Mouse (Mus musculus) CH12.LX (cell line): Measurements from ENCODE around the gene Aldh2. TPM values are rescaled to one million over a fixed set of nuclear protein-coding genes. Genes with fewer than 3 reads are reported as not detected.

ENCODE experiments used
- DNase-seq: peaks from one replicate; pipeline ENCODE4 v3.0.0-alpha.2; 2013; ENCODE audit errors: extremely low read depth
- H3K27ac ChIP-seq: 2 replicates; pipeline ENCODE4 v1.5.1; 2012; ENCODE audit warnings: low read depth, mild to moderate bottlenecking, control low read depth, moderate library complexity; ENCODE audit not compliant: insufficient read depth
- H3K27me3 ChIP-seq: replicated peaks from 2 replicates; pipeline ENCODE3; 2012; ENCODE audit warnings: inconsistent platforms
- H3K36me3 ChIP-seq, 2 experiments: replicated peaks in 1 of 2; 2 replicates each; pipeline versions ENCODE3 to v1.6.1; 2012; ENCODE audit warnings: inconsistent platforms in 1 of 2, low read length in 1 of 2, mild to moderate bottlenecking in 1 of 2, mixed read lengths in 1 of 2, moderate library complexity in 1 of 2; ENCODE audit not compliant: control insufficient read depth in 1 of 2, insufficient read depth in 1 of 2
- H3K4me1 ChIP-seq, 2 experiments: 2 replicates each; pipeline ENCODE4 v1.6.1; 2012; ENCODE audit warnings: inconsistent platforms in 1 of 2, moderate library complexity in 1 of 2; ENCODE audit not compliant: insufficient read depth in 2 of 2, control insufficient read depth in 1 of 2
- H3K4me2 ChIP-seq: 2 replicates; pipeline ENCODE4 v1.6.1; 2012; ENCODE audit warnings: low read depth, mild to moderate bottlenecking, control low read depth; ENCODE audit not compliant: poor library complexity, insufficient read depth, severe bottlenecking
- H3K4me3 ChIP-seq, 3 experiments: fragments of 150-350 bp in 1 of 3; sonication (generic) in 1 of 3; replicated peaks in 1 of 3; 2 replicates each; pipeline versions ENCODE3 to v1.5.1; 2011 to 2012; ENCODE audit warnings: low read depth in 2 of 3, low read length in 2 of 3, mild to moderate bottlenecking in 2 of 3, moderate library complexity in 2 of 3, control low read depth in 1 of 3, improper control_type of control experiment in 1 of 3, inconsistent platforms in 1 of 3, mixed read lengths in 1 of 3; ENCODE audit not compliant: poor library complexity in 1 of 3
- H3K79me2 ChIP-seq: replicated peaks from 2 replicates; pipeline ENCODE4 v1.6.1; 2012; ENCODE audit warnings: mild to moderate bottlenecking, moderate library complexity; ENCODE audit not compliant: control insufficient read depth, poor library complexity, insufficient read depth, severe bottlenecking; ENCODE audit errors: extremely low read depth
- H3K9ac ChIP-seq: 2 replicates; pipeline ENCODE4 v1.6.1; 2012; ENCODE audit warnings: low read depth, mild to moderate bottlenecking, control low read depth, moderate library complexity; ENCODE audit not compliant: insufficient read depth
- H3K9me3 ChIP-seq: replicated peaks from 2 replicates; pipeline ENCODE3; 2012; ENCODE audit warnings: low read length, inconsistent platforms, mixed read lengths
- CHD1 ChIP-seq: IDR thresholded peaks from 2 replicates; pipeline ENCODE4 v1.6.1; 2012; ENCODE audit warnings: low read depth, low read length, improper control_type of control experiment, inconsistent platforms
- CHD2 ChIP-seq: IDR thresholded peaks from 2 replicates; pipeline ENCODE4 v1.6.1; 2011; ENCODE audit warnings: low read length, improper control_type of control experiment
- E2F4 ChIP-seq: IDR thresholded peaks from 2 replicates; pipeline ENCODE4 v1.6.1; 2011; ENCODE audit warnings: low read depth, low read length, improper control_type of control experiment; ENCODE audit not compliant: insufficient replicate concordance
- ELF1 ChIP-seq: IDR thresholded peaks from 2 replicates; pipeline ENCODE4 v1.6.1; 2014; ENCODE audit warnings: low read depth, mild to moderate bottlenecking, inconsistent platforms, low read length, improper control_type of control experiment
- EP300 ChIP-seq: IDR thresholded peaks from 2 replicates; pipeline ENCODE4 v1.6.1; 2011; ENCODE audit warnings: low read length, improper control_type of control experiment
- GABPA ChIP-seq: IDR thresholded peaks from 2 replicates; pipeline ENCODE4 v1.6.1; 2012; ENCODE audit warnings: low read depth, low read length, improper control_type of control experiment, inconsistent platforms; ENCODE audit not compliant: insufficient replicate concordance
- HCFC1 ChIP-seq: IDR thresholded peaks from 2 replicates; pipeline ENCODE4 v1.6.1; 2012; ENCODE audit warnings: low read depth, mild to moderate bottlenecking, inconsistent platforms, low read length, improper control_type of control experiment
- IRF4 ChIP-seq: IDR thresholded peaks from 2 replicates; pipeline ENCODE4 v1.6.1; 2014; ENCODE audit warnings: low read depth, mild to moderate bottlenecking, inconsistent platforms, low read length, improper control_type of control experiment
- JUN ChIP-seq: IDR thresholded peaks from 2 replicates; pipeline ENCODE4 v1.6.1; 2011; ENCODE audit warnings: low read depth, mild to moderate bottlenecking, low read length, improper control_type of control experiment, moderate library complexity; ENCODE audit not compliant: insufficient read depth
- JUND ChIP-seq: conservative IDR thresholded peaks from 2 replicates; pipeline ENCODE4 v1.6.1; 2011; ENCODE audit warnings: low read depth, low read length, improper control_type of control experiment
- KAT2A ChIP-seq: IDR thresholded peaks from 2 replicates; pipeline ENCODE4 v1.6.1; 2012; ENCODE audit warnings: low read length, improper control_type of control experiment, inconsistent platforms; ENCODE audit not compliant: insufficient replicate concordance
- MAFK ChIP-seq: IDR thresholded peaks from 2 replicates; pipeline ENCODE4 v1.6.1; 2011; ENCODE audit warnings: low read length, improper control_type of control experiment; ENCODE audit not compliant: insufficient replicate concordance
- MAX ChIP-seq: IDR thresholded peaks from 2 replicates; pipeline ENCODE4 v1.6.1; 2011; ENCODE audit warnings: low read length, improper control_type of control experiment
- MAZ ChIP-seq: IDR thresholded peaks from 2 replicates; pipeline ENCODE4 v1.6.1; 2012; ENCODE audit warnings: low read depth, mild to moderate bottlenecking, inconsistent platforms, low read length, improper control_type of control experiment, moderate library complexity
- MEF2A ChIP-seq: IDR thresholded peaks from 2 replicates; pipeline ENCODE4 v1.6.1; 2014; ENCODE audit warnings: low read depth, mild to moderate bottlenecking, inconsistent platforms, low read length, improper control_type of control experiment, borderline replicate concordance
- MYC ChIP-seq: IDR thresholded peaks from 2 replicates; pipeline ENCODE4 v1.6.1; 2011; ENCODE audit warnings: low read depth, mild to moderate bottlenecking, improper control_type of control experiment, low read length
- NRF1 ChIP-seq: IDR thresholded peaks from 2 replicates; pipeline ENCODE4 v1.6.1; 2014; ENCODE audit warnings: low read depth, mild to moderate bottlenecking, inconsistent platforms, low read length, improper control_type of control experiment, moderate library complexity
- POLR2AphosphoS2 ChIP-seq: IDR thresholded peaks from 2 replicates; pipeline ENCODE4 v1.6.1; 2011; ENCODE audit warnings: low read depth, low read length, improper control_type of control experiment
- SIN3A ChIP-seq: IDR thresholded peaks from 2 replicates; pipeline ENCODE4 v1.6.1; 2012; ENCODE audit warnings: low read length, improper control_type of control experiment, inconsistent platforms
- SMC3 ChIP-seq: IDR thresholded peaks from 2 replicates; pipeline ENCODE4 v1.6.1; 2011; ENCODE audit warnings: low read depth, low read length, improper control_type of control experiment
- TBP ChIP-seq: conservative IDR thresholded peaks from 2 replicates; pipeline ENCODE4 v1.6.1; 2011; ENCODE audit warnings: low read depth, low read length, improper control_type of control experiment
- TCF12 ChIP-seq: IDR thresholded peaks from 2 replicates; pipeline ENCODE4 v1.6.1; 2014; ENCODE audit warnings: low read depth, mild to moderate bottlenecking, inconsistent platforms, low read length, improper control_type of control experiment
- UBTF ChIP-seq: IDR thresholded peaks from 2 replicates; pipeline ENCODE4 v1.6.1; 2012; ENCODE audit warnings: low read depth, mild to moderate bottlenecking, inconsistent platforms, low read length, improper control_type of control experiment, moderate library complexity
- USF1 ChIP-seq: IDR thresholded peaks from 2 replicates; pipeline ENCODE4 v1.6.1; 2014; ENCODE audit warnings: low read depth, mild to moderate bottlenecking, inconsistent platforms, low read length, improper control_type of control experiment
- USF2 ChIP-seq: conservative IDR thresholded peaks from 2 replicates; pipeline ENCODE4 v1.6.1; 2011; ENCODE audit warnings: low read depth, low read length, improper control_type of control experiment
- ZMIZ1 ChIP-seq: IDR thresholded peaks from 2 replicates; pipeline ENCODE4 v1.6.1; 2012; ENCODE audit warnings: low read depth, mild to moderate bottlenecking, inconsistent platforms, low read length, improper control_type of control experiment
- ZNF384 ChIP-seq: IDR thresholded peaks from 2 replicates; pipeline ENCODE4 v1.6.1; 2012; ENCODE audit warnings: low read depth, low read length, improper control_type of control experiment, inconsistent platforms
- dilution Hi-C: fragments of 300-500 bp; cut with MboI; formaldehyde crosslinking; loops from 2 replicates; pipeline ENCODE4 v1.14.3; 2020; ENCODE audit warnings: low sequenced_read_pairs; ENCODE audit not compliant: extremely low pct_unique_long_range_greater_than_20kb, extremely low pct_ligation_motif_present
- in situ Hi-C: fragments of 300-500 bp; cut with MboI; formaldehyde crosslinking; loops from 3 replicates; pipeline ENCODE4 v1.14.3; 2019; ENCODE audit warnings: low sequenced_read_pairs, low pct_ligation_motif_present, low pct_unique_long_range_greater_than_20kb, mixed read lengths
- polyA plus RNA-seq: library from polyadenylated mRNA; unstranded; fragments of >175 nt; gene quantifications from 2 replicates; pipeline ENCODE4 v1.2.1, GENCODE M21; 2012; ENCODE audit warnings: low read depth; ENCODE audit not compliant: insufficient read length
- total RNA-seq, 2 experiments: library from RNA; depleted of rRNA; stranded (reverse); fragments of 300-350 nt in 1 of 2; fragments of >200 nt in 1 of 2; gene quantifications; 2 replicates each; pipeline ENCODE4 v1.2.3; 2012 to 2014

The Aldh2 gene
- total and polyA plus RNA-seq, 3 experiments = 58.9 to 139 (median 73.9) TPM

GRCm38 (mm10) chr5:121570787-121571186 is 22.8 kb downstream of the Aldh2 start:
- no peak overlapping the region for H3K4me3 ChIP-seq
- in situ Hi-C loops (no loop called here), dilution Hi-C loops (no loop called here)
- no peak overlapping the region for H3K27ac ChIP-seq
- H3K79me2 ChIP-seq = no peaks in the 10 kb centered on the region
- H3K9ac ChIP-seq = no peak overlapping the region
- no peak for DNase-seq
- H3K4me2 ChIP-seq = no peak overlapping the region
- H3K27me3 ChIP-seq = no peaks in the 10 kb centered on the region
- H3K9me3 ChIP-seq = no peaks in the 10 kb centered on the region
- TF ChIP-seq JUN (no peak), TCF12 (no peak), MEF2A (no peak), CHD1 (no peak), MAZ (no peak), MAX (no peak), SMC3 (no peak), POLR2AphosphoS2 (no peak), ZNF384 (no peak), E2F4 (no peak), TBP (no peak), USF1 (no peak), SIN3A (no peak)
- peaks cover 0 to 6% of the 10 kb centered on the region in 2 experiments; a peak in 2 of 4 replicates for H3K4me1 ChIP-seq
- H3K36me3 ChIP-seq = peaks cover 17 to 90% of the 10 kb centered on the region in 2 experiments

GRCm38 (mm10) chr5:121569881-121570420 is 23.7 kb downstream of the Aldh2 start:
- in situ Hi-C loops = loop anchor here (5.0 kb wide), 1 partner anchor 37 kb away; no protein-coding TSS in a partner anchor

More at GRCm38 (mm10) chr5:121569881-121570420, 23.7 kb downstream of the Aldh2 start:
- H3K4me2 ChIP-seq = no peak overlapping the region
- no peaks in the 10 kb centered on the region for H3K79me2 ChIP-seq
- no peaks in the 10 kb centered on the region for H3K9me3 ChIP-seq
- no peak overlapping the region for H3K4me3 ChIP-seq
- dilution Hi-C loops = no loop called here
- H3K4me1 ChIP-seq = peaks cover 0 to 9% of the 10 kb centered on the region in 2 experiments; a peak in 2 of 4 replicates
- H3K27me3 ChIP-seq = no peaks in the 10 kb centered on the region
- no peak for TF ChIP-seq MAFK
- no peak for TF ChIP-seq MAZ
- TF ChIP-seq KAT2A = no peak
- no peak for TF ChIP-seq MYC
- no peak for TF ChIP-seq NRF1
- TF ChIP-seq IRF4 = no peak
- TF ChIP-seq E2F4 = no peak
- no peak for TF ChIP-seq UBTF
- TF ChIP-seq GABPA = no peak
- TF ChIP-seq ZMIZ1 = no peak
- no peak for TF ChIP-seq USF1
- TF ChIP-seq JUND = no peak
- no peak for TF ChIP-seq ELF1
- TF ChIP-seq EP300 = no peak
- no peak for TF ChIP-seq CHD2
- TF ChIP-seq USF2 = no peak
- no peak for TF ChIP-seq ZNF384
- TF ChIP-seq POLR2AphosphoS2 = no peak
- TF ChIP-seq HCFC1 = no peak
- no peak overlapping the region for H3K27ac ChIP-seq
- no peak for DNase-seq
- H3K36me3 ChIP-seq = peaks cover 17 to 82% of the 10 kb centered on the region in 2 experiments
- no peak overlapping the region for H3K9ac ChIP-seq
